Mouse (Mus musculus) ES-Bruce4 (cell line): ENCODE measurements around the gene Nedd8.

ENCODE experiments used
- CTCF ChIP-seq: IDR thresholded peaks from one replicate; pipeline ENCODE4 v1.8.1; 2011; ENCODE audit warnings: low read depth, low read length
- EP300 ChIP-seq: IDR thresholded peaks from 2 replicates; pipeline ENCODE4 v1.6.1; 2011; ENCODE audit warnings: low read depth, low read length; ENCODE audit not compliant: insufficient read depth
- POLR2A ChIP-seq: IDR thresholded peaks from one replicate; pipeline ENCODE4 v1.8.1; 2011; ENCODE audit warnings: low read length; ENCODE audit not compliant: insufficient read depth

DNA sequence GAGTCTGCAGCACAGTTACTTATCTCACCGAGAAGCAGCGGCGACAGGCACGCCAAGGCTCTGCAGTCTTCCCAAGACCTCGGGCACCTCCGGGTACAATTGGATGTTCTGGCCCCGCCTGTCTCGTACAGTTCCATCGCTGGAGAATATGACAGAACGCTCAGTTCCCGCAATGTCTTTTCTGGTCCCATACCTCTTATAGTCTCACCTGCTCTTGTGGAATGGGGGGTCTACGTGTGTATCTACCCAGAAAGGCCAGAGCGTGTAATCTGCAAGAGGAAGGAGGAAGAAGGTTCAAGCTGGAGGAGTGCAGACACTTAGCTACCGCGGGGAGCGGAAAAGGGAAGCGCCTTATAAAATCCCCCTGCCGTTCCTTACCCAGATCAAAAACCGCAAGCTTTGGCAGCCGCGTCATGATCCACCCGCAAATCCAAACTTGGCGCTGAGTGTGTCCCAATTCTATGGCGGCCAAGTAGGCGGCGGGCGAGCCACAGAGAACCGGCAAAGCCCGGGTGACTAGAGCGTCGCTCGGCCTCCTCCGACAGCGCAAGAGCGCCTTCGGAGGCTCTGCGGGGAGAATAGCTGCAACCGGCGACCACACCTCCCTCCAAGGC lies 11.9 kb downstream of the Nedd8 start, which contains the start of gene Mdp1:
- TF ChIP-seq CTCF = peak; percentile 51
- no peak for TF ChIP-seq POLR2A
- TF ChIP-seq EP300 = no peak
